Mouse (Mus musculus): Measurements from ENCODE around the gene Aldh3a2. TPM values are rescaled to one million over a fixed set of nuclear protein-coding genes. Genes with fewer than 3 reads are reported as not detected.
A peak's percentile ranks its signal among the peaks of the same experiment; 100 is the strongest.

Aldh3a2 gene
- polyA plus RNA-seq, 2 experiments = 22.9 to 30.2 TPM

GRCm38 (mm10) chr11:61224234-61224744 is 43.0 kb downstream of the Aldh3a2 start:
- H3K9ac ChIP-seq (replicated peaks) = no peak overlapping the region
- H3K4me3 ChIP-seq (ENCODE audit: insufficient read depth in 1 of 2, low read depth in 2 of 2, low read length in 2 of 2) = no peak overlapping the region
- H3K36me3 ChIP-seq (replicated peaks; ENCODE audit: control insufficient read depth, insufficient read depth, low read depth) = no peaks in the 10 kb centered on the region
- no peaks in the 10 kb centered on the region for H3K27me3 ChIP-seq (ENCODE audit: control insufficient read depth, insufficient read depth, low read length)
- no peak for DNase-seq (ENCODE audit: low read depth in 3 of 3, low spot score in 3 of 3)
- WGBS (ENCODE audit: insufficient replicate concordance) = 43% methylated on average over 6 of the region's 6 CpGs
- TF ChIP-seq EP300 (IDR thresholded peaks at IDR 0.05; ENCODE audit: low read depth) = no peak
- H3K4me2 ChIP-seq (ENCODE audit: low read depth) = no peak overlapping the region
- peaks cover 3 to 8% of the 10 kb centered on the region in 2 experiments; a peak in 3 of 4 replicates for H3K4me1 ChIP-seq (replicated peaks; ENCODE audit: control insufficient read depth in 2 of 2, insufficient read depth in 2 of 2, low read length in 1 of 2)
- no peak overlapping the region for H3K27ac ChIP-seq
- H3K9me3 ChIP-seq (ENCODE audit: control insufficient read depth, low read length) = no peaks in the 10 kb centered on the region
- no peak for ATAC-seq (ENCODE audit: insufficient read depth)

- Histone ChIP-seq H3K9me3 (ENCODE audit: control insufficient read depth, low read length) (no peaks in the 10 kb centered on the region), H3K4me1 (replicated peaks; ENCODE audit: control insufficient read depth in 2 of 2, insufficient read depth in 2 of 2, low read length in 1 of 2) (peaks cover 3 to 8% of the 10 kb centered on the region in 2 experiments; a peak in 3 of 4 replicates), H3K9ac (replicated peaks) (no peak overlapping the region), H3K4me3 (ENCODE audit: insufficient read depth in 1 of 2, low read depth in 2 of 2, low read length in 2 of 2) (no peak overlapping the region), H3K27me3 (ENCODE audit: control insufficient read depth, insufficient read depth, low read length) (no peaks in the 10 kb centered on the region), H3K4me2 (ENCODE audit: low read depth) (no peak overlapping the region), H3K27ac (no peak overlapping the region), H3K36me3 (replicated peaks; ENCODE audit: control insufficient read depth, insufficient read depth, low read depth) (no peaks in the 10 kb centered on the region)
- no peak for DNase-seq (ENCODE audit: low read depth in 3 of 3, low spot score in 3 of 3)
- WGBS (ENCODE audit: insufficient replicate concordance) = 62% methylated on average over 9 of the region's 9 CpGs
- ATAC-seq (ENCODE audit: insufficient read depth) = 0 out of 2 replicates have a peak, but pooled peaks have one; percentile 37
- TF ChIP-seq EP300 (IDR thresholded peaks at IDR 0.05; ENCODE audit: low read depth) (peak; percentile 48), CTCF (IDR thresholded peaks at IDR 0.05; ENCODE audit: low read depth) (no peak)
These were observed 44.1 kb downstream of the Aldh3a2 start for GRCm38 (mm10) chr11:61222971-61223745.

- H3K4me3 ChIP-seq (ENCODE audit: insufficient read depth in 1 of 2, low read depth in 2 of 2, low read length in 2 of 2) = no peak overlapping the region
- no peak overlapping the region for H3K27ac ChIP-seq
- H3K4me1 ChIP-seq (replicated peaks; ENCODE audit: control insufficient read depth in 2 of 2, insufficient read depth in 2 of 2, low read length in 1 of 2) = peaks cover 3 to 8% of the 10 kb centered on the region in 2 experiments; a peak in 3 of 4 replicates
- ATAC-seq (ENCODE audit: insufficient read depth) (no peak), DNase-seq (ENCODE audit: low read depth in 3 of 3, low spot score in 3 of 3) (no peak)
- H3K9ac ChIP-seq (replicated peaks) = no peak overlapping the region
- H3K27me3 ChIP-seq (ENCODE audit: control insufficient read depth, insufficient read depth, low read length) = no peaks in the 10 kb centered on the region
- no peaks in the 10 kb centered on the region for H3K9me3 ChIP-seq (ENCODE audit: control insufficient read depth, low read length)
- H3K36me3 ChIP-seq (replicated peaks; ENCODE audit: control insufficient read depth, insufficient read depth, low read depth) = no peaks in the 10 kb centered on the region
- no peak overlapping the region for H3K4me2 ChIP-seq (ENCODE audit: low read depth)
- 59% methylated on average over 1 of the region's 1 CpGs for WGBS (ENCODE audit: insufficient replicate concordance)
- TF ChIP-seq EP300 (IDR thresholded peaks at IDR 0.05; ENCODE audit: low read depth) (no peak), CTCF (IDR thresholded peaks at IDR 0.05; ENCODE audit: low read depth) (no peak)
These were observed 45.3 kb downstream of the Aldh3a2 start for GRCm38 (mm10) chr11:61222007-61222406.

- 35% methylated on average over 9 of the region's 9 CpGs for WGBS (ENCODE audit: insufficient replicate concordance)
- H3K27me3 ChIP-seq (ENCODE audit: control insufficient read depth, insufficient read depth, low read length) = no peaks in the 10 kb centered on the region
- no peaks in the 10 kb centered on the region for H3K9me3 ChIP-seq (ENCODE audit: control insufficient read depth, low read length)
- no peak overlapping the region for H3K4me2 ChIP-seq (ENCODE audit: low read depth)
- no peaks in the 10 kb centered on the region for H3K36me3 ChIP-seq (replicated peaks; ENCODE audit: control insufficient read depth, insufficient read depth, low read depth)
- TF ChIP-seq EP300 (IDR thresholded peaks at IDR 0.05; ENCODE audit: low read depth) (no peak), CTCF (IDR thresholded peaks at IDR 0.05; ENCODE audit: low read depth) (no peak)
- no peak for DNase-seq (ENCODE audit: low read depth in 3 of 3, low spot score in 3 of 3)
- no peak overlapping the region for H3K9ac ChIP-seq (replicated peaks)
- peaks cover 3 to 8% of the 10 kb centered on the region in 2 experiments; a peak in 3 of 4 replicates for H3K4me1 ChIP-seq (replicated peaks; ENCODE audit: control insufficient read depth in 2 of 2, insufficient read depth in 2 of 2, low read length in 1 of 2)
- H3K4me3 ChIP-seq (ENCODE audit: insufficient read depth in 1 of 2, low read depth in 2 of 2, low read length in 2 of 2) = no peak overlapping the region
- no peak for ATAC-seq (ENCODE audit: insufficient read depth)
- H3K27ac ChIP-seq = no peak overlapping the region
These were observed 46.9 kb downstream of the Aldh3a2 start for GRCm38 (mm10) chr11:61220156-61220881.

- no peaks in the 10 kb centered on the region for H3K4me1 ChIP-seq (replicated peaks; ENCODE audit: control insufficient read depth in 2 of 2, insufficient read depth in 2 of 2, low read length in 1 of 2)
- ATAC-seq (ENCODE audit: insufficient read depth) (no peak), DNase-seq (ENCODE audit: low read depth in 3 of 3, low spot score in 3 of 3) (no peak)
- 70% methylated on average over 3 of the region's 3 CpGs for WGBS (ENCODE audit: insufficient replicate concordance)
- H3K9ac ChIP-seq (replicated peaks) = no peak overlapping the region
- TF ChIP-seq CTCF (IDR thresholded peaks at IDR 0.05; ENCODE audit: low read depth) (no peak), EP300 (IDR thresholded peaks at IDR 0.05; ENCODE audit: low read depth) (no peak)
- no peaks in the 10 kb centered on the region for H3K9me3 ChIP-seq (ENCODE audit: control insufficient read depth, low read length)
- peaks cover 5% of the 10 kb centered on the region; the same call in 1 of the 2 replicates for H3K27me3 ChIP-seq (ENCODE audit: control insufficient read depth, insufficient read depth, low read length)
- H3K4me2 ChIP-seq (ENCODE audit: low read depth) = no peak overlapping the region
- no peak overlapping the region for H3K4me3 ChIP-seq (ENCODE audit: insufficient read depth in 1 of 2, low read depth in 2 of 2, low read length in 2 of 2)
- no peaks in the 10 kb centered on the region for H3K36me3 ChIP-seq (replicated peaks; ENCODE audit: control insufficient read depth, insufficient read depth, low read depth)
- no peak overlapping the region for H3K27ac ChIP-seq
These were observed 51.3 kb downstream of the Aldh3a2 start for GRCm38 (mm10) chr11:61215936-61216335.

Measured in liver, embryonic 14.5 days (tissue).